Mouse (Mus musculus) kidney, postnatal 36 days (tissue): ENCODE measurements around the gene Nfe2l1.
"Not testable (repeated sequence)": the region's sequence is repeated elsewhere in the genome, so short reads cannot be mapped to it uniquely, and the experiment has no call there.

ENCODE experiments used
- DNase-seq, 2 experiments: peaks; one replicate each; pipeline ENCODE4 v3.0.0; 2021 to 2022; ENCODE audit warnings: mixed read lengths in 2 of 2

Gene Nfe2l1

DNA sequence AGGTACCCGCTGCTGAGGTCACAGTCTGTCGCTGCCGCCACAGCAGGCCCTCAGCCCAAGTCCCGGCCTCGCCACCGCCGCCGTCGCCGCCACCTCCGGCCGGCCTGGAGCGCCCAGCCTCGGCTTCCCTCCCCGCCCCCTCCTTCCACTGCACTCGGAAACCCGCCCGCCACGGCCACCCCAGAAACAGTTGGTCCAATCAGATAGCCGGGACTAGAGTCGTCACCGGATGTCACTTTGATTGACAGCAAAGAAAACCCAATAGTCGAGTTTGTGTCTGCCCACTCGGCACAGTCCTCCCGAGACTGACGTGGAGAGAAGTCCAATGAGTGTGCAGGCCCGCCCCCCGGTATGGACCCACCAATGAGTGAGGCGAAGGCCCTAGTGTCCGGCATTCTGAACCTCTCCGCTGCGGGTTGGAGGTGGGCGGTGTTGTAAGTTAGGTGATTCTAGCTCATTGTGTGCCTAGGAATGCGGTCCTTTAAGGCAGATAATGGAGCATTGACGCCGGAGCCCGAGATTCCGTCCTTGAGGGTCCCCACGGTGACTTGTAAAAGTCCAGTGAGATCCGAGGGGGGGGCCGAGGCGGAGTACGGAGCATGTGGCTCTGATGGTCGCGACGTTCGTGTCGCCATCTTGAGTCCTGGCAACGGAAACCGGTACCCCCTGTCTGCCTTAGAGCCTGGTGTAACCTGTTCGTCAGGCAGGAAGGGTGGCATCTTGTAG, at the start of gene Nfe2l1:
Gene Nfe2l1, minus strand, starts transcription at position 156 of the 726 bp plus-strand sequence.
- peak; percentile 99 to 100 for DNase-seq

- DNase-seq: no peak
Observed at GRCm38 (mm10) chr11:96879359-96879758, 49.6 kb upstream of the Nfe2l1 start.

DNA sequence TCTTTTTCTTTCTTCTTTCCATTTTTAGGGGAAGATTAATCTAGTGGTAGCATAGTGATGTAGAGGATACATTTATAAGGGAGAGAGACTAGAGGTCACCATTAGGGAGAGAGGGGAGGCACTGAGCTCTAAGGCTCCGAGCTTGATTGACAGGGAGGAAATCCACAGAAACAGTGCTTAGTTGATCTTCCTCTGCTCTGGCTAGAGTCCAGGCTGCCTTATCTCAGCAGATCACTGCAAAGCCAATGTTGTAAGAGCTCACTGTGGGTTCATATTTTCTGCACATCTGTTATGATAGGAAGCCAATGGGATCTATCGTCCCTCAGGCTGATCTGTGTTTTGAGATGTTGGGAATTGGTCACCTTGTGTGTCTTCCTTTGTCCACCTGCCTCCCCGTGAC, 48.9 kb upstream of the Nfe2l1 start:
- no peak for DNase-seq

DNA sequence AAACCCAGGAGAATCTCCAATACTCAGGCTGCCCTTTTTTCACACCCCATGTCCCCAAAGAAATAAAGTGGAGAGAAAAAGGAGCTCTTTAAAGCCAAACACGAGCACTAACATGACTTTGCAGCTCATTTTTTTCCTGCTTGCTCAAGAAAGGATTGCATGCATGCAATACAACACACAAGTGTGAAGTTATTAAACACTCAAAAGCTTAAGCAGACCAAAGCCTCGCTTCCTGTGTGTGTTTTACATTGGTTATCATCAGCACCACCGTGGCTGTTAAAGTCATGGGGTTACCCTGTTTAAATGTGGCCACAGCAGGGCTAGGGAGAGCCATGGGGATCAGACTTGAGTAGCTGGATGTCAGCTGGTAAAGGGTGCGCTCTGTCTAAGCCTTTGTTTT, 47.3 kb upstream of the Nfe2l1 start:
- no peak for DNase-seq

- DNase-seq: no peak
Observed at GRCm38 (mm10) chr11:96876300-96877040, 46.7 kb upstream of the Nfe2l1 start.

GRCm38 (mm10) chr11:96875745-96876144, 46.0 kb upstream of the Nfe2l1 start:
- peak; percentile 34 to 78 for DNase-seq

GRCm38 (mm10) chr11:96875270-96875669, 45.5 kb upstream of the Nfe2l1 start:
- DNase-seq: no peak

DNA sequence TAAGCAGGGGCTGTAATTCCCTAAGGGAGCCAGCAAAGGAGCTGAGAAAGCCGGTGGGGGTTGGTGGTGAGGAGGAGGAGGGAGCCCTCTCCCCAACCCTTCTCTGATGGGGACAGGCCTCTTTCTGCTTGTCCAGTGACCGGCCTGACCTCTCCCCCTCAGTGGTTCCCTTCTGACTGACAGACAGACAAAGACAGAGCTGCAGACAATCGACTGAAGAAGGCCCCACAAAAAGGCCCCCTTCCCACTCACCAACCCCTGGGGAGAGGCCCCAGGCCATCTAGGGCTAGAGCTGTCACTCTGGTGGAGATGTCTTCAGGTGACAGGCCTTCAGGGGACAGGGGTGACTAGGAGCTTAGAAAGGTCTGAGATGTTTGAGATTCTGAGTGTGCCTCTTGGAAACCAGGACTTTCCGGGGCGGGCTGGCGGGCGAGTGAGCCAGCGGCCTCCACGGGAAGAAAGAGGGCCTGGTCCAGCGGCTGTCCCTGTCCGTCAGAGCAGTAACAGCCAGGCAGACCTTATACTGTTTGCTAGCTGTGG, 43.9 kb upstream of the Nfe2l1 start:
- DNase-seq: no peak

DNA sequence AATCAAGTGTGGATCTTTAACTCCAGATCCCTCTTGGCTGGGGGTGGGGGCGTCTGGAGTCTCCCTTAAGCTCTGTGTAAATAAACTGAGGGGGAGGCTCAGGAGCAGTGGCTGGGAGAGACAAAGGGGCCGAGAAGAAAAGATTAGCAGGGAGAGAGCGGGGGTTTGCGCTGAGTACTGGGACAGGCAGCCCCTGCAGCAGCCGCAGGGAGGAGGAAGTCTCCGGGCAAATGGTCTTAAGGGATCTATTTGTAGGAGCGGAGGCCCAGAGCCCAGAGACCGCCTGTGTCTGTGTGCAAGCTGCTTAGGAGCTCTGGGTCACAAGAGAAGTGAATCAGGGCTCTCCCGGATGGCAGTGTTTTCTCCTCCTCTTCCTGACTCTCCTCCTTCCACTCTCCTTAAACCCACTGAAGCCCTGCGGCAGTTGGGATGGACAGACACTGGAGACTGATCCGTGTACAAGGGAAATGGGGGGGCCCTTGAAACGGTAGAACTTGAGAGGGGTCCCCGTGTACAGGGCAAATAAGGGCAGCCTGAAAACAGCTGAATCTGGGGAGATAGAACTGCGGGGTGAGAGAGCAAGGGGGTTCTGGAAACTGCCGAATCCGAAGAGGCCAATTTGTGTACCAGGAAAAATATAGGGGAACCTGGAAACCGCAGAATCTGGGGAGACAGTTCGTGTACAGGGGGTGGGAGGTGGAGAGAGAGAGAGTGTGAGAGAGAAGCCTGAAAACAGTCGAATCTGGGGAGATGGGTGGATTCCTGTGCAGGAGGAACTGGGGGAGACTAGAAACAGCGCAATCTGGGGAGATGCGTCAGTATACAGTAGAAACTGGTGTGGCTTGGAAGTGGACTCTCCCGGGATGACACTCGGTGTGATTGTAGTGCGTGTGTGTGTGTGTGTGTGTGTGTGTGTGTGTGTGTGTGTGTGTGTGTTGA, 42.9 kb upstream of the Nfe2l1 start:
- DNase-seq: no peak

DNA sequence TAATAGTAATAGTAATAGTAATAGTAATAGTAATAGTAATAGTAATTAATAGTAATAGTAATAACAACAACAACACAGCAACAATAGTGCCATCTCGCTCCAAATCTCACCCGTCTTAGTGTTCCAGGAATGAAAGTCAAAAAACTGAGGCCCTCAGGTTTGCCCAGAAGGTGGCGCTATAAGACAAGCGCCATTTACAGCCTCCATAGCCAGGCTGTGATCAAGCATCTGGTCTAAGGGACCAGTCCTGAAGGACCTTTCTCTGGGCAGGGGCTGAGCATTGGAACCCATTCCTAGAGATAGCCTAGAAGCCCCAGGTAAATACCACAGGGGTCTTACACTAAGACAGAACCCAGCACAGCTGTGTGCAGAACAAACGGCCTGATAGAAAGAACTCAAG, 37.4 kb upstream of the Nfe2l1 start:
- peak; percentile 69 to 82 for DNase-seq

DNA sequence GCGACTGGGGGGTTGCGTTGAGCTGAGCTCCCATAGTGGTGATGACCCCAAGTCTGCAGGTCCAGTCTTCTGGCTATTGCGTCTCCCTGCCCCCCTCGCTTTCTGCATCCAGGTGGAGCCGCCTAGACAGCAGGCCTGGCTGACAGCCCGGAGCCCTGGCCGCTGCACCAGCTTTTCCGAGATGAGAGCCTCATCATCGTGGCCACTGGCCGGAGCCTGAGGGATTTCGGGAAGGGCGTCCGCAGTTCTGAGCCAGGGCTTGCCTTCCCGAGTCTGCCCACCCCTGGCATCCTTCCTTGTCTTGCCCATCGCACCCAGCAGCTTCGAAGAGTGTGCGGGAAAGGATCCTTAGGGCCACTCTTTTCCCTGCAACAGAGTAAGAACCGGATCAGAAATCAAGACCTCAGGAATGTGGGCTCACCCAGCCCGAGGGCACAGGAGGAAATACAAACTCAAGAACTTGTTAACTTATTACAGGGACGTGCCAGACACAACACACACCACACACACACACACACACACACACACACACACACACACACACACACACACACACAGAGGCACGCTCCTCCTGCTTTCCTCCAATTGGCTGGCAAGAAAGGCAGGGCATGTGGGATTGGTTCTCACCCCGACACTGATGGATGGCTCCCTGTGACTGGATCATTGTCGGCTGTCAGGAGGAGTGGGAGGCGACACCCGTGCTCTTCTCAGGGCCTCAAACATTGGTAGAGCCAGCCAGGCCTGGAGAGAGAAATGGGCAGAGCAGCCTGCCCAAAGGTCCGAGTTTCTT, 33.6 kb upstream of the Nfe2l1 start:
- DNase-seq: peak; percentile 80

DNA sequence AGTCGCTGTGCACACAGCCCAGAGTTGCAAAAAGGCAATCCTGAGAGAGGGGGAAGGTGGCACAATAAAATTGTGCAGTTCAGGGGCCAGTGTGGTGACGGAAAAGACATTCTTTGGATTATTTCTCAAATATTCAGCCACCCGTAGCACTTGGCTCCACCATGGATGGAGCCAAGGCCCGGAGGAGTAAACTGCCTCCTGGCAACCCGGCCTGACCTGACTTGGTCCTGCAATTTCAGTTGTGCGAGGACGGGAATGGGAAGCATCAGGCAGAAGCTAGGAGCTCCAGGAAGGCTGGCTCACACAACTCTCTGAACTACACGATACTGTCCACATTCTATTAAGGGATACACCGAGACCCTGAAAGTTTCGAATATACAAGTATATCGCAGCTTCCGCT, 32.8 kb upstream of the Nfe2l1 start:
- DNase-seq: peak in 1 of 2 experiments; percentile 26

- DNase-seq: peak; percentile 97
Observed at GRCm38 (mm10) chr11:96861878-96862289, 32.1 kb upstream of the Nfe2l1 start.

GRCm38 (mm10) chr11:96861446-96861845, 31.7 kb upstream of the Nfe2l1 start:
- DNase-seq: peak; percentile 66 to 69

GRCm38 (mm10) chr11:96860564-96860963, 30.8 kb upstream of the Nfe2l1 start:
- peak; percentile 86 to 94 for DNase-seq

DNA sequence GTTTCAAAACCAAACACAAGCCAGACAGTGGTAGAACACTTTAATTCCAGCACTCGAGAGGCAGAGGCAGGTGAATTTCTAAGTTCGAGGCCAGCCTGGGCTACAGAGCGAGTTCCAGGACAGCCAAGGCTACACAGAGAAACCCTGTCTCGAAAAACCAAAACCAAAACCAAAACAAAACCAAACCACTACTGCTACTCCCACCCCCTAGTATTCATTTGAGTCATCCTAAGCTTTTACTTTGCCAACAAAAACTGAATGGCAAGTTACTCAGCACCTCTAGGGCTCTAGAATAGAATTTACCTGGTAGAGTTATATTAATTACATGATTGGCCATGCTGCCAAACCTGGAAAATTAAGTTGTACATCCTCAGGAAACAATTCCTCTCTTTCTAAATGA, 29.9 kb upstream of the Nfe2l1 start:
- DNase-seq: no peak

DNA sequence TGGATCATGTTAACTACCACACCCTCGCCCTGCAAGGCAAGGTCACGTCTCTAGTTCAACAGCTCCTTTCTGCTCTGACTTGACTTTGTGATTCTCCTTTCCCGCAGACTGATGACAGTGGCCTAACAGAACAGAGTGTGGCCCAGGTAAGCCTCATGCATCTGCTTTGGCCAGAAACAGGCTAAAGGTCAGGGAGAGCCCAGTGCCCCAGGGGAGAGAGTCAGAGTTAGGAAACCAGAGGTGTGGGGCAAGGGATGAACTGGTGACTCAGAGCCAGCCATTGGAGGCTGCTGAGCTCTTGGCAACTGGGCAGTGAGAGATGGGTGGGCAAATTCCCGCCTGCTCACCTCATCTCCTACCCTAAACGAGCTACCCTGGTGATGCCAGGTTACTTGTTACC, 27.7 kb upstream of the Nfe2l1 start:
- no peak for DNase-seq

DNA sequence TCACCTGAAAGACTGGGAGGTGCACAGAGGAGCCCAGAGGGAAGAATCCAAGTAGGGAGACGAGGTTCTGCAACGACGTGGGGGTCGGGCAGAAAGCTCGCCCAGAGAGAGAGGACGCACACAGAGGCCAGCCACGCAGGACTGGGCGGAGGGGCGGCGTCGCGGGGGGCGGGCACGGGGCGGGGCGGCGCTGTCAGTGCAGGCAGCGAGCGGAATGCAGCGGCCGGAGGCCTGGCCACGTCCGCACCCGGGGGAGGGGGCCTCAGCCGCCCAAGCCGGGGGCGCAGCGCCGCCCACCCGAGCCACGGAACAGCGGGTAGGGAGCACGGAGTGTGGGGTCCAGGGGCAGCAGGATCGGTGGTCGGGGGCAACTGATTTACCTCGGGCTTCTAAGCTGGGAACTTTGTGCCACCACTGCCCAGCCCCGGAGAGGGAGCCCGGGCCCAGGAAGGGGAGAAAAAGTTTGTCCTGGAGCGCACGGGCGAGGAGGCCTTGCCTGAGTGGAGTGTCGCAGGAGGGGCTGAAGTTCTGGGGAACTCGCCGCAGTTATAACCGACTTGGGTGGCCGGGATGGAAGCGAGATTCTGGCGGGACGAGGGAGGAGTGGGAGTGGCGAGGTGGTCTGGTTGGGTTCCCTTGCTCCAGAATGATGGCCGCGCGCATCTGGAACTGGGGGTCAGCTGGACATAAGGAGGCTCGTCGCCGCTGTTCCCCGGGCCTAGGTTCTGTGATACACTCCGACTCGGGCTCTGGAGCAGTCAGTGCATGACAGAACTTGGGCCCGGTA, 20.1 kb upstream of the Nfe2l1 start, which contains the start of gene Copz2:
Gene Copz2, plus strand, starts transcription at position 190 of the 787 bp plus-strand sequence.
- DNase-seq: peak in 1 of 2 experiments; percentile 78

GRCm38 (mm10) chr11:96849145-96849544, 19.4 kb upstream of the Nfe2l1 start:
- DNase-seq: not testable (repeated sequence)

DNA sequence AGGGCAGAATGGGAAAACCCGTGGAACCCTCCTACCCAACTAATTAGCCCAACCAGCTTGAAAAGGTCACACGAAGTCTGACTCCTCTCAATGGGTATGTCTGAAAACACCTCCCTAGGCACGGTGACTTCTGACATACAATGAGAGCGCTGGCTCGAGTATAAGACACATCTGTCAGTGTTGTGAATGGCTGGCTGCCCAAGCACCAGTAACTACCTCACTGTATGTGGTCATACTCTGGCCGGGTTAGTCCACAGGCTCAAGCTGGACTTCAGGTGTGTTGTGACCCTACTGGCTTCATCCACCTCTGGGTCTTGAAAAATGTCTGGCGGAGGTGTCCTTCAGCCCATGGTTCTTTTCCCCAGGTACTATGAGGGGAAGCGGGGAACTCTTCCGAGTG, 18.9 kb upstream of the Nfe2l1 start:
- DNase-seq: no peak

GRCm38 (mm10) chr11:96847240-96847639, 17.5 kb upstream of the Nfe2l1 start:
- DNase-seq: no peak
